Mouse (Mus musculus) megakaryocyte, embryonic 14.5 days (primary cell): Measurements from ENCODE around the gene Pcp4.

Source experiments
- FLI1 ChIP-seq: IDR thresholded peaks from 2 replicates; pipeline ENCODE4 v1.6.1; 2012; ENCODE audit warnings: low read length, inconsistent platforms, mixed read lengths
- GATA1 ChIP-seq: IDR thresholded peaks from 3 replicates; pipeline ENCODE4 v1.6.1; 2012; ENCODE audit warnings: mixed read lengths, low read length, inconsistent platforms, borderline replicate concordance

- TF ChIP-seq GATA1 (no peak), FLI1 (no peak)
Observed at GRCm38 (mm10) chr16:96528471-96528870, 61.1 kb downstream of the Pcp4 start.
